Mouse (Mus musculus) embryonic facial prominence, embryonic 11.5 days (tissue): ENCODE results near the gene Large1. TPM values are rescaled to one million over a fixed set of nuclear protein-coding genes. Genes with fewer than 3 reads are reported as not detected.

Experiments
- ATAC-seq: fragments of 200-750 bp; cut with Nextera tagmentation; replicated peaks from 2 replicates; pipeline ENCODE4 v1.8.0; 2017; ENCODE audit warnings: low read depth; ENCODE audit not compliant: insufficient number of reproducible peaks, low FRiP score, low TSS enrichment
- DNase-seq: peaks from one replicate; pipeline ENCODE4 v3.0.0-alpha.2; 2015; ENCODE audit warnings: low spot score
- H3K27ac ChIP-seq: fragments of 300-500 bp; sonication (generic); replicated peaks from 2 replicates; pipeline ENCODE4 v1.5.1; 2014; ENCODE audit warnings: mild to moderate bottlenecking, low read depth, low read length, control low read depth
- H3K27me3 ChIP-seq: fragments of 300-500 bp; sonication (generic); 2 replicates; pipeline ENCODE4 v1.6.1; 2014; ENCODE audit warnings: mild to moderate bottlenecking, low read length, moderate library complexity, mixed read lengths; ENCODE audit not compliant: control insufficient read depth, insufficient read depth
- H3K36me3 ChIP-seq: fragments of 300-500 bp; sonication (generic); replicated peaks from 2 replicates; pipeline ENCODE4 v1.6.1; 2014; ENCODE audit warnings: low read depth, mild to moderate bottlenecking, low read length, moderate library complexity, mixed read lengths; ENCODE audit not compliant: control insufficient read depth, insufficient read depth
- H3K4me1 ChIP-seq: fragments of 300-500 bp; sonication (generic); 2 replicates; pipeline ENCODE4 v1.6.1; 2014; ENCODE audit warnings: low read length, mixed read lengths; ENCODE audit not compliant: control insufficient read depth, insufficient read depth
- H3K4me2 ChIP-seq: fragments of 300-500 bp; sonication (generic); 2 replicates; pipeline ENCODE4 v1.6.1; 2014; ENCODE audit warnings: low read depth, mild to moderate bottlenecking, control low read depth, low read length, moderate library complexity
- H3K4me3 ChIP-seq: fragments of 300-500 bp; sonication (generic); 2 replicates; pipeline ENCODE4 v1.5.1; 2014; ENCODE audit warnings: low read depth, low read length, control low read depth
- H3K9ac ChIP-seq: fragments of 300-500 bp; sonication (generic); replicated peaks from 2 replicates; pipeline ENCODE4 v1.6.1; 2014; ENCODE audit warnings: mild to moderate bottlenecking, control low read depth, low read length
- H3K9me3 ChIP-seq: fragments of 300-500 bp; sonication (generic); replicated peaks from 2 replicates; pipeline ENCODE4 v1.6.1; 2016; ENCODE audit warnings: mild to moderate bottlenecking, low read length, inconsistent platforms, mixed read lengths; ENCODE audit not compliant: control insufficient read depth
- WGBS: fragments of 180-500 bp; shearing (Covaris S2); extraction: QIAGEN DNeasy Blood & Tissue Kit; methylation state at CpG from one replicate; pipeline ENCODE4 v1.1.7; 2014; 5-methylcytosine and 5-hydroxymethylcytosine counted together
- polyA plus RNA-seq: library from polyadenylated mRNA; unstranded; fragments of >200 nt; fragmentation: Nextera tagmentation; extraction: Ambion mirVana; gene quantifications from 2 replicates; pipeline ENCODE4 v1.2.1, GENCODE M21; 2014

The Large1 gene
- polyA plus RNA-seq, 1 experiment from 2014 or later = 8.6 TPM

DNA sequence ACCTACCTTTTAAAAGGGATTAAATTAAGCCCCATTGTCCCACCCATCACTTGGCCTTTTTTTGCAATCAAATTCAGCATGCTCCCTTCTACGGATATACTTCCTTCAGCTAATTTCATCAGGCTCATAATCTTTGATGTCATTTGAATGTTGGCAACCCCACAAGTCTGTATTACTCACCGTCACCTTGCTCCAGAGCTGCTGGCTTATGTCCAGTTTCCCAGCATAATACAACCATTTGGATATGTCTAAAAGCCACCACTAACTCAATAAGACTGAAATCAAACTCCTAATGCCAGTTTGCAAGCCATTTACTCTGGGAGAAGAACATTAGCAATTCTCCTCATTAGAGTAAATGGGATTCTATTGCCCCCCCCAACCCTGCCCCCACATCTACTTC is 95.4 kb downstream of the Large1 start:
- no peaks in the 10 kb centered on the region for H3K36me3 ChIP-seq
- H3K4me3 ChIP-seq = no peak overlapping the region
- H3K27ac ChIP-seq = no peak overlapping the region
- H3K4me1 ChIP-seq = no peaks in the 10 kb centered on the region
- DNase-seq = no peak
- no peak overlapping the region for H3K9ac ChIP-seq
- H3K4me2 ChIP-seq = no peak overlapping the region
- no peaks in the 10 kb centered on the region for H3K27me3 ChIP-seq
- ATAC-seq = no peak
- H3K9me3 ChIP-seq = no peaks in the 10 kb centered on the region
- WGBS = 88% methylated on average over 2 of the region's 2 CpGs

DNA sequence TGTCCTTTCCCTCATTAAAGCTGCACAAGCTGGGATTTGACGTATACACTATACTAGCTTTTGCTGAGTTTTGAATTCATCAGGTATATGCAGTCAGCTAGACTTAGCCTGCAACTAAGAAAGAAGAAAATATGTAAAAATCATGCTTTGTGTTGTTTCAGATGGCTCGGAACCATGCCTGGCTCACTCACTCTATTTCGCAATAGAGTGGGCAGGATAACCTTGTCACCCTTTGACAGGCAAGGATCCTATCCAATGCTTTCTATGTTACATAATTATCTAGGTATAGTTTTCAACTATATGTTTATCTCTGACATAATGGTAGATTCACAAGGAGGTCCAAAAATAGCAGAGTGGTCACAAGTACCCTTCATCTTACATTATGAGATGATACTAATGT is 109.2 kb downstream of the Large1 start:
- WGBS = 89% methylated on average over 3 of the region's 3 CpGs
- DNase-seq (no peak), ATAC-seq (no peak)
- Histone ChIP-seq H3K9ac (no peak overlapping the region), H3K4me3 (no peak overlapping the region), H3K36me3 (no peaks in the 10 kb centered on the region), H3K4me2 (no peak overlapping the region), H3K9me3 (no peaks in the 10 kb centered on the region), H3K27me3 (no peaks in the 10 kb centered on the region), H3K27ac (no peak overlapping the region), H3K4me1 (no peaks in the 10 kb centered on the region)

DNA sequence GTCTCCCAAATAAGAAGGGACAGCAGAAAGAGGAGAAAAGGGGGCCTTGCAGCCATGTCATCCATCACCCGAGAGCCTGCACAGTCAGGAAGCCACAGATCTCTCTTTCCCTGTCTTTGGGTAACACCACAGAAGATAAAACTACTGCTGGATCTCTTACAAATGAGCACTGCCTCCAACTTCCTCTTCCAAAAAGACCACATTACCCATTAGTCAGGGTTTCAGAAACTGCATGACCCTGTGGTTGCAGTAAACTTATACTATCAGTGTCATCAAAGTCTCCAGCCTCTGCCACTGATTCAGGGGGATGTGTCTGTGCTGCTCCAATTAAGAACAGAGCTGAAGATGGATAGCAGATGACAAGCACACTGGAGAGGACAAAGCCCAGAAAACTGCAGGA is 111.3 kb downstream of the Large1 start:
- no peak overlapping the region for H3K4me2 ChIP-seq
- no peaks in the 10 kb centered on the region for H3K27me3 ChIP-seq
- H3K4me1 ChIP-seq = no peaks in the 10 kb centered on the region
- ATAC-seq (no peak), DNase-seq (no peak)
- H3K9ac ChIP-seq = no peak overlapping the region
- no peak overlapping the region for H3K27ac ChIP-seq
- H3K9me3 ChIP-seq = no peaks in the 10 kb centered on the region
- 87% methylated on average over 1 of the region's 1 CpGs for WGBS
- H3K4me3 ChIP-seq = no peak overlapping the region
- no peaks in the 10 kb centered on the region for H3K36me3 ChIP-seq

DNA sequence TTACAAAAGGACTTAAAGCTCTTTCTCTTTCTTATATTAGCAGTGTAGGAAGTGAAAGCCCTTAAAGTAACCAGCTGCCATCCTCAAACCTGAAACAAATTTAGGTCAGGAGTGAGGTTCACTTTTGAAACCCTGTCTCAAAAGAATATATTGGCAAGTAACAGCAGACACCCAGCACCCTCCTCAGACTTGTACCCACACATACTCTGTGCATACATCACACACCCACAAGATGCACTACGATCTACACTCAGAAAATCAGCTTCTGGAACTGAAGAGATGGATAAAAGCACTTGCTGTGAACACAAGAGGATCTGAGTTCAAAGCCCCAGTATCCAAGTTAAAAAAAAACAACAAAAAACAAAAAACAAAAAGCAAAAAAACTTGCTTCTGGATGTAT is 119.1 kb downstream of the Large1 start:
- ATAC-seq = no peak

DNA sequence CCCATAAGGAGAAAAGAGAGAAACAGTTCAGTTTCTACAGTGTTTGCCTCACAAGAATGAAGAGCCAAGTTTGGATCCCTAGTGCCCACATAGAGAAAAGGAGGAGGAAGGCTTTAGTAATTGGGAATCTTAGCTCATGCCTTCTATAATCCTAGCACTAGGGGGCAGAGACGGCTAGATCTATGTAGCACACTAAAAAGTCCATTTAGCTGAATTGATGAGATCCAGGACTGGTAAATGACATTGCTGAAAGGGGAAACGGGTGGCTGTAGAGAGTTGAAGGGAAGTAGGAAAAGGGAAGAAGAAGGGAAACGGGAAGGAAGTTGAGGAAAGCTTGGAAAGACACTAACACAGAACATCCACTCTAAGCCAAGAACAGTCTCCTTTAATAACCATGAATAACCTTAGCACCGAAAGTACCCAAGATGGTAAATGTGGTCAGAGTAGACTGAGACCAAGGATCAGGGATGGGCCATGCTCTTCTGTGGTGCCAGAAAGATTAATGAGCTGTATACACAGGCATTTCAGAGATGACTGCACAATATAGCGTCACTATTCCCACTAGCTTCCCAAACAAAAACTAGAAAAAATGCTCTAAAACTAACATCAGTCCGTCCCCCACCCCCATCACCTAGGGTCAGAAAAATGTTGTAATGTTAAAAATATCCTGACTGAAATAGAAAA is 119.8 kb downstream of the Large1 start:
- DNase-seq = peak; percentile 59
- WGBS = 56% methylated on average over 6 of the region's 6 CpGs
- no peak overlapping the region for H3K4me3 ChIP-seq
- H3K4me1 ChIP-seq = no peaks in the 10 kb centered on the region
- no peaks in the 10 kb centered on the region for H3K36me3 ChIP-seq
- peak; percentile 62; the same call in 1 of the 2 replicates for ATAC-seq
- no peaks in the 10 kb centered on the region for H3K9me3 ChIP-seq
- no peak overlapping the region for H3K4me2 ChIP-seq
- H3K9ac ChIP-seq = no peak overlapping the region
- H3K27me3 ChIP-seq = no peaks in the 10 kb centered on the region
- H3K27ac ChIP-seq = no peak overlapping the region

More for the DNA sequence above, 119.1 kb downstream of the Large1 start:
- H3K4me2 ChIP-seq = no peak overlapping the region
- H3K27me3 ChIP-seq = no peaks in the 10 kb centered on the region
- H3K27ac ChIP-seq = no peak overlapping the region
- H3K4me3 ChIP-seq = no peak overlapping the region
- 89% methylated on average over 1 of the region's 1 CpGs for WGBS
- no peaks in the 10 kb centered on the region for H3K4me1 ChIP-seq
- H3K36me3 ChIP-seq = no peaks in the 10 kb centered on the region
- H3K9ac ChIP-seq = no peak overlapping the region
- H3K9me3 ChIP-seq = no peaks in the 10 kb centered on the region
- DNase-seq = no peak

DNA sequence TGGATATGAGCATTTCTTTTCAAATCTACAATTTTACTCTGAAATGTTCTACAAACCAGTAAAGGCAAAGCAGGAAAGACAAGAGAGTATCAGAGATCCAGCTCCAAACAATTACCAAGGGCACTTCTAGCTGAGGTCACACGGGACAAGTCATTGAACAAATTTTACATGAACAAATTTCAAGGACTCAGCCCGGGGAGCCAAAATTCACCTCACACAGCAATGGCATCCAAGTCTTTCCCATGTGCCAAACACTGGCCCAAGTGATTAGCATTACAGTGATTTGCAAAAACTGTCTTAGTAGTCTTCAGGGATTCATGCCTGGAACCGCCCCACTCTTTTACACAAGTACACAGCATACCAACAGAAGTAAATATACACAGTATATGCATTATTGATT is 126.5 kb downstream of the Large1 start:
- WGBS = 88% methylated on average over 3 of the region's 3 CpGs
- Histone ChIP-seq H3K4me3 (no peak overlapping the region), H3K27ac (no peak overlapping the region)

DNA sequence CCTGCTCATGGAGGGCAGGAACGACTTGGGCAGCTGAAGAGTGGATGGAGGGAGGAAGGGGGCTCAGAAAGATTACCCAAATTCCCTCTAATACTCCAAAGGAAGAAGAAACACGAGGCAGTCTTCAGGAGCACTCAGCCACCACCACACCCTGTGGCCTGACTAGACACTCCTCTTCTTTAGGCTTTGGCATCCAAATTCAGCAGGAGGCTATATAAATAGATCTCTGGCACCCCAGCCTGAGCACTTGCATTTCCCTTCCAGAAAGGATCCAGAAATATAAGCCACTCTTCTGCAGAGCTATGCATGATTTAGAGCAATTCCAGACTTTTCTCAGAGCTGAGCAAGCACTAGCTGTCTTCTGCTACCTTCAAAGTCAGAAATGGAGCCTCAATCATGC is 127.7 kb downstream of the Large1 start:
- ATAC-seq (no peak), DNase-seq (no peak)
- WGBS = 71% methylated on average over 2 of the region's 2 CpGs
- Histone ChIP-seq H3K4me2 (no peak overlapping the region), H3K27me3 (no peaks in the 10 kb centered on the region), H3K4me3 (no peak overlapping the region), H3K27ac (no peak overlapping the region), H3K9ac (no peak overlapping the region), H3K4me1 (no peaks in the 10 kb centered on the region), H3K36me3 (no peaks in the 10 kb centered on the region), H3K9me3 (no peaks in the 10 kb centered on the region)

More for the DNA sequence above, 126.5 kb downstream of the Large1 start:
- ATAC-seq = no peak
- Histone ChIP-seq H3K27me3 (no peaks in the 10 kb centered on the region), H3K9me3 (no peaks in the 10 kb centered on the region), H3K9ac (no peak overlapping the region), H3K4me1 (no peaks in the 10 kb centered on the region), H3K36me3 (no peaks in the 10 kb centered on the region), H3K4me2 (no peak overlapping the region)
- no peak for DNase-seq

DNA sequence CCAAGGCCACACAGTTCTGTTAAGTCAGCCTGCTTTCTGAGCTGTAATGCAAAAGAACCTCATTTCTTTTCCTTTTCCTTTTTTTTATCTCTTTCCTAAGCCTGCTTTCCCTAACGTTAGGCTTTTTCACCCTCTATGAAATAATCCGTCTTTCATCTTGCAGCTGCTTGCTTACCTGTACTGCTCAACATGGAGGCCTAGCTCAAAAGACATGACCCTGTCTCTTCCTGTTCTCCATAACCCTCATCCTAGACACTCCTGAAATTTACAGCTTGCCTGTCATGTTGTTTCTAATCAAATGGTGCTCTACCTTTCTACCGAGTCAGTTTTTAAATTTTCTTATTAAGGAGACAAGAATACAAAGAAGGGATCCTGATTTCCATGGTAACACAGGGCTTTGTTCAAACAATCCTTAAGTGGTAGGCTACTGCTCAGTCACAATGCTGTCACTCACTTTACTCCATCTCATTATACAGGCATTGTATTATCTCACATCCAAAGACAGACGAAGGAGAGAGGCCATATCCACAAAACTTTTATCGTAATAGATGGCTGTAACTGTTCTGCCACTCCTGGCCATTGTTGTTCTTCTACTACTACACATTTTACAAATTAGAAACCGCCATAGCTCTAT is 134.0 kb downstream of the Large1 start:
- Histone ChIP-seq H3K4me1 (no peaks in the 10 kb centered on the region), H3K36me3 (no peaks in the 10 kb centered on the region), H3K4me2 (no peak overlapping the region), H3K27me3 (no peaks in the 10 kb centered on the region), H3K9me3 (no peaks in the 10 kb centered on the region), H3K9ac (no peak overlapping the region), H3K4me3 (no peak overlapping the region), H3K27ac (no peak overlapping the region)
- DNase-seq (no peak), ATAC-seq (no peak)
- WGBS = 83% methylated on average over 6 of the region's 6 CpGs
